Mouse (Mus musculus) gonadal fat pad, adult 2 months (tissue): ENCODE results near the gene 1110008L16Rik. TPM values are rescaled to one million over a fixed set of nuclear protein-coding genes. Genes with fewer than 3 reads are reported as not detected.
"Not testable (repeated sequence)": the region's sequence is repeated elsewhere in the genome, so short reads cannot be mapped to it uniquely, and the experiment has no call there.

Experiments
- DNase-seq: peaks from one replicate; pipeline ENCODE4 v3.0.0-alpha.2; 2012; ENCODE audit warnings: low read depth
- polyA plus RNA-seq: library from polyadenylated mRNA; depleted of rRNA; stranded (reverse); fragments of >200 nt; gene quantifications from 2 replicates; pipeline ENCODE4 v1.2.3, GENCODE M21; 2012

1110008L16Rik gene
- polyA plus RNA-seq, 1 experiment, result 7.8 TPM

GRCm38 (mm10) chr12:55338490-55338889 is 39.1 kb downstream of the 1110008L16Rik start:
- DNase-seq, result not testable (repeated sequence)

DNA sequence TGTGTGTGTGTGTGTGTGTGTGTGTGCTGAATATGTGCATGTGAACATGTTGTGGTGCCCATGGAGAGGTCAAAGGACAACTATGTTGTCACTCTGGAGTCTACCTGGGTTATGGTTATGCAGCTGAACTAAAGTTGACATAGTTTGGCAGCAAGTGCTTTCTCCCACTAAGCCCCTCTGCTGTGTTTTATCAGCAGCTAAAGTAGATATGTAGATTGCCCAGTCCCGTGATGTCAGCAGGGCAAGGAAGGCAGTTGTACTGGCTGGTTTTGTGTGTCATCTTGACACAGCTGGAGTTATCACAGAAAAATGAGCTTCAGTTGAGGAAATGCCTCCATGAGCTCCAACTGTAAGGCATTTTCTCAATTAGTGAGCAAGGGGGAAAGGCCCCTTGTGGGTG is 43.7 kb downstream of the 1110008L16Rik start:
- DNase-seq, result not testable (repeated sequence)

DNA sequence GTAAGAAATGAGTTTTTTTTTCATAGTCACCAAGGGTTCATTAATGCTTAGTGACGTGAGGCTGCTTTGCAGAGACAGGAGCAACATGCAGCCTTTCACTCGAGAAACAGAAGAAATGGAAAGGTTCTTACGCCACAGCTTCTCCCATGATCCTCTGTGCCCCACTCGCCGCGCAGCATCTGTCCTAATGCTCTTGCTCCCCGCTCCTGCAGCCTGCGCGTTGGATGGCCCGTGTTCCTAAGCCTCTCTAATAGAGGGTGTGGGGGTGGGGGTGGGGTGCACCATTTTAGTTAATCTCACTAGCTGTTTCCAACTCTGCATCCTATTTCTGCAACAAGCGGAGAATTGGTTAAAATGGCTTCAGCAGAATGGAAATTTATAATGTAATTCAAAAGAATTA is 44.6 kb downstream of the 1110008L16Rik start:
- no peak for DNase-seq

DNA sequence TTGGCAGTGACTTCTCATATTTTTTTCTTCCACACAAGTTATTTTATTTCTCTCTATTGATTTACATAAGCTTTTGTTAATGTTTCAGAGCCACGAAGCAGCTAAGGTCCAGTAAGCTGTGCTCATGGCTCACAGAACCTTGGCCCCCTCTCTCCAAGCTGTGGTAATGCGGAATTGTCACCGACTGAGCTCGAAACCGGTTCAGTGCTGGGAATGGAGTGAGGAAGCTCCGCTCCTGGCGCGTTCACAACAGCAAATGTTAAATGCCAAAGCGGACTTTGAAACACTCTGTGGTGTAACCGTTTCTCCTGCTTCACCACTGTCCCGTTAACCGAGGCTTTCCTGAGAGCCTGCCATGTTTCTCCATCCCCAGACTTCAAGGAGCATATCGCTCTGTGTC is 45.2 kb downstream of the 1110008L16Rik start:
- DNase-seq, result no peak

DNA sequence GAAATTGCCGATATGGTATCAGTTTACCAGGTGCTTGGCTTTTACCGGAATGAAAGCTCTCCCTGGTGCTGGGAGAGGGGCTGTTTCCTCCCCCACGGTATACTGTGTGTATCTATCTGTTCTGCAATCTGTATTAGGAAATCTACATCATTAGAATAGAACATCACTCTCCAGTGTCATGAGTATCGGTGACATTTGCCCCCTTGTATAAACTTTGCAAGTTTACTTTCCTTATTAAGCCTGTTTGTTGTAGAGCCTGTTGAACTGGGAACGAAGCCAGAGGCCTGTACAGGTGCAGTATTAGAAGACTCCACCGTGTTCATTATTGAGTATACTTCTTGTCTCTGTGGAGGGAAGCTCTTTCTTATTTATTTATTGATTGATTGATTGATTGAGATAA is 54.0 kb downstream of the 1110008L16Rik start:
- DNase-seq, result no peak

DNA sequence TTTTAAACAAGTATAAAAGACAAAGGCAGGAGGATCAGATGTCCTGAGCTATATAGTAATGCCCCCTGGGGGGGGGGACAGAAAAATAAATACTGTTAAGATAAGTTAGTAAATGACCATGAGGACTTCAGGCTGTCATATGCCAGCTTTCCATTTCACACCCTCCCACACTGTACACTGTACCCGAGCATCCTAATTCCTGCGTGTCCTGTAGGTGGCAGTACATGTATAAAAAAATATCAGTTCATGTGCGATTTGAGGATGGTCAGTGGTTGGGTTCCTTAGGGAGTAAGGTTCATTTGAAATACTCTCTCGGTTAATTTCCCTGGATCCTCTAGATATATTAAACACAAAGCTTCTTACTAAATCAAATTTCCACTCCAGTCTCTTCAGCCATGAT is 55.5 kb downstream of the 1110008L16Rik start:
- DNase-seq, result no peak

GRCm38 (mm10) chr12:55357303-55357702 is 57.9 kb downstream of the 1110008L16Rik start:
- no peak for DNase-seq

DNA sequence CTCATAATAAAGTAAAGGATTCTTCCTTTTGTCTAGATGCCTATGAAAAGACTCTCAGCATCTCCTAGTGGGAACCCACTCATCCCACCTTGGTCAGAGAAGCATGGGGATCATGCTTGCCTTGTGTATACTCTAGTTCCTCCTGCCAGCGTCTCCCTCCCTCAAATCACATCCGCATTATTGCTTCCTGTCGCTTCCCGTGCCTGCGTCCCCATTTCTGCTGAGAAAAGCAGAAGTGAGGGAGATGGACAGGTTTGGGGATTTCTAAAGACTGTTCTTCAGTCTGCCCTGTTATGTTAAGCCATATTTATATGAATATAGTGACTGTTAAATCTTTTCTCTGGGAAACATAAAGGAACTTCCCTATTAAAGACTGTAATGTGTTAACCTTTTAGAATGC is 61.6 kb downstream of the 1110008L16Rik start:
- DNase-seq, result no peak

DNA sequence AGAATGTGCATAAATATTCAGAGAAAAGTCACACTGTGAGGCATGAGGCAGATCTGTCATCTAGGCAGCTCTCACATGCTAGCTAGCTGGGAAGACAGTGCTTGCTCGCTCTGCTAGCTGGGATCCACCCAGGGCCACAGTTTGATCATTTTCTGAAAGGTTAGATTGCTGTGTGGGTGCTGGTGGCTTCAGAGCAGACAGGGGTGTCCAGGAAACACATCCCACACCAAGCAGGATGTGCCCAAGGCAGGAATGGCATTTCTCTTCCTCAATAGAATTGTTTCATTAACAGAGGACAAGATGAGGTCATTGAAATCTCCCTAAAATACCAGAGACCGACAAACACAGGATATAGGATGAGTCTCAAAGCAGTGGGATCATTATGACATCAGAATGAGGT is 65.7 kb downstream of the 1110008L16Rik start:
- DNase-seq, result no peak

DNA sequence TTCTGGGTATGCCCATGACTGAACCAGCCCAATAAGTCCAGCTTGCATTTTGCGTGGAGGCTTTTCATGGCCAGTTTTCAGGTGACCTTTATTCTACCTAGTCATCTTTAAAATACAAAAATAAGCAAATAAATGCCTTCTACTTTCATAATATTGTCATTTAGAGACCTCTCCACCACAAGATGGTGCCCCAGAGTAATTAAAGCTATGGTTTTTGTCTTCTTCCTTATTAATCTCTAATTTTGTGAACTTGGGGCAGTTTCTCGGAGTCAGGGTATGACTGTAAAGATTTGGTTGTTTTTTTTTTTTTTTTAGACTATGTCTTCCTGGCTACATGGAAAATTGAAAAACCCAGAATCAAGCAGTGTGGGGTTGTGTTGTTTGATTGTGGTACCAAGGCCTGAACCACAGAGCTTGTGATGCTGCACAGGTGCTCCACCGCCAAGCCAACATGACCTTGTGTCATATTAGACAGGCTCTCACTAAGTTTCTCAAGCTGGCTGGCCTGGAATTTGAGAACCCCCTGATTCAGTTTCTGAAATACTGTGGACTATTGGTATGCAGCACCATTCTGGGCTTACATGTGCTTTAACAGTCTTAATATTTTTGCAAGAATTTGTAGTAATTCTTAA is 73.2 kb downstream of the 1110008L16Rik start:
- DNase-seq, result no peak

- no peak for DNase-seq
Measured at GRCm38 (mm10) chr12:55376956-55377609, 77.7 kb downstream of the 1110008L16Rik start.

DNA sequence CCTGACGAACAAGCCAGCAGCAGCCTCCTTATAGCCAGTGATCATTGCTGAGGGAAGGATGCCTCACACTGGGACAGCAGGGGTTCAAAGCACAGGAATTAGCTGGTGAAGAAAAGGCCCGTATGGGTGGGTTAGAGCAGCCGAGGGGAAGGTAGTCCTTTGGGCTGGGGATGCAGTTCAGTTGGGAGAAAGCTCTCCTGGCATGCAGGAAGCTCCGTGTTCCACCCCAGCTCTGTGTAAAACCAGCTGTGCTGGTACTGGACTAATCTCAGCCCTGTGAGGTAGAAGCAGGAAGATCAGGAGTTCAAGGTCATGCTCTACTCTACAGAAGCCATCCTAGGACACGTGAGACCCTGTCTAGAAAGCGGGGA is 78.2 kb downstream of the 1110008L16Rik start:
- no peak for DNase-seq

DNA sequence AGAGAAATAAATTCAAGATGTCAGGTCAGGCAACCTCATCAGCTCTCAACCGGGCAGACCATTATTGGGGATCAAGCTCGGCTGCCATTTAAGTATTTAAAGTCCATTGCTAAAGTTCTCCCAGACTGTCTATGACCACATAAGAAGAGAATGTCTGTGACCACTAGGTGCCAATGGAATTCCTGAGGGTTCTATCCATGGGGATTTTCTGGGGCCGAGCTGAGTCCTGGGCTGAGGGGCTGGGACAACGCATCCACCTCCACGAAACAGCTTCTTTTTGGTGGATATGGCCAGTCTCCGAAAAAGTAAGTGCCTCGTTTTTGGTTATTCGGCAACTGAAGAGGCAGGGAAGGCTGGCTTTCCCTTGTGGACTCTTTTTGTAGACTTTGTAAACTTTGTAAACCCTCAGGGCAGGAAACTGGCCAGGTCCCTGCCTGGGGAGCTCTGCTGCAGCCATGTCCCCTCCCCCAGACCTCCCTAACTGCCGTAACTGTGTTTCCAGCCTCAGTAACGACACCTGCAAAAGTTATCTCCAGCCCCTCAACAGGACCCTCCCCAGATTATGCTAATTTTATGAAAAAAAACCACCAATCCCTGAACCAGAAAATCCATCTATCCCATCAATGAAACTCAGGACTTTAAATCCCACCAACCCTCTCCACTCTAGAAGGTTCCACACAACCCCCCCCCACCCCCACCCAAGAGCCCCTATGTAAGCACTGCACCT is 84.8 kb downstream of the 1110008L16Rik start, which contains the start of gene Psma6:
TSS of gene Psma6 (plus strand) at position 200 of the 727 bp plus-strand sequence.
- DNase-seq, result no peak

GRCm38 (mm10) chr12:55384826-55385225 is 85.4 kb downstream of the 1110008L16Rik start:
- DNase-seq, result no peak

- DNase-seq, result no peak
Measured at GRCm38 (mm10) chr12:55385931-55386330, 86.6 kb downstream of the 1110008L16Rik start.

DNA sequence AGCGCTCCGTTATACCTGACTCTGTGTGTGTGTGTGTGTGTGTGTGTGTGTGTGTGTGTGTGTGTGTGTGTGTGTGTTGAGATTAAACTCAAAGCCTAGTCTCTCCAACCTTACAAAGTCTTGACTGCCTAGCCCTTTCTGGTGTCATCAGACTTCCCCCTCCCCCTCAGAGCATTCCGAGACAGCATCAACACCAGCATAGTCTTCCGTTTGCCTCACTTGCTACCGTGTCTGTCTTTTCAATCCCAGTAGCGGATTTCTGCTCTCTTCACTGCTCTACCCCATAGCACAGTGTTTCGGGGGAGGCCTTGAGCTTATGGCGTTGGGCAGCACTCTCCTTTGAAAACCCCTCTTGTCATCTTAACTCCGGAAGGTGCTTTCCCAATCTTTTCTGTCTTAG is 87.1 kb downstream of the 1110008L16Rik start:
- no peak for DNase-seq

- DNase-seq, result no peak
Measured at GRCm38 (mm10) chr12:55387083-55387787, 87.9 kb downstream of the 1110008L16Rik start.

GRCm38 (mm10) chr12:55387788-55388465 is 88.5 kb downstream of the 1110008L16Rik start:
- no peak for DNase-seq

DNA sequence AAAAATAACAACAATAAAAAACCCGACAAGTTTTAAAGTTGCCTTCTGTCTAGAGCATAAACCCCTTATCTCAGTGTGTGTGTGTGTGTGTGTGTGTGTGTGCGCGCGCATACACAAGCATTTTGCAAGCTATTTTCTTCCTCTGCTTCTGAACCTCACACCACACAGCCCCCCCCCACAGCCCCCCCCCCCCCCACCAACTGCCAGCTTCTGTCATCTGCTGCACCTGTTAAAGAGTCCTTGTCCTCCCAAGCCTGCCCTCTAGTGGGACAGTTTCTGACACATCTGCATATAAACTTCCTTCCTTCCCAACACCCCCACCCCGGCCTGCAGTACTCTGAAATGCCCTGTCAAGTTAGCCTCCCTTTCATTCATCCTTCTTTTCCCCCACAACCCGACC is 89.1 kb downstream of the 1110008L16Rik start:
- DNase-seq, result no peak

DNA sequence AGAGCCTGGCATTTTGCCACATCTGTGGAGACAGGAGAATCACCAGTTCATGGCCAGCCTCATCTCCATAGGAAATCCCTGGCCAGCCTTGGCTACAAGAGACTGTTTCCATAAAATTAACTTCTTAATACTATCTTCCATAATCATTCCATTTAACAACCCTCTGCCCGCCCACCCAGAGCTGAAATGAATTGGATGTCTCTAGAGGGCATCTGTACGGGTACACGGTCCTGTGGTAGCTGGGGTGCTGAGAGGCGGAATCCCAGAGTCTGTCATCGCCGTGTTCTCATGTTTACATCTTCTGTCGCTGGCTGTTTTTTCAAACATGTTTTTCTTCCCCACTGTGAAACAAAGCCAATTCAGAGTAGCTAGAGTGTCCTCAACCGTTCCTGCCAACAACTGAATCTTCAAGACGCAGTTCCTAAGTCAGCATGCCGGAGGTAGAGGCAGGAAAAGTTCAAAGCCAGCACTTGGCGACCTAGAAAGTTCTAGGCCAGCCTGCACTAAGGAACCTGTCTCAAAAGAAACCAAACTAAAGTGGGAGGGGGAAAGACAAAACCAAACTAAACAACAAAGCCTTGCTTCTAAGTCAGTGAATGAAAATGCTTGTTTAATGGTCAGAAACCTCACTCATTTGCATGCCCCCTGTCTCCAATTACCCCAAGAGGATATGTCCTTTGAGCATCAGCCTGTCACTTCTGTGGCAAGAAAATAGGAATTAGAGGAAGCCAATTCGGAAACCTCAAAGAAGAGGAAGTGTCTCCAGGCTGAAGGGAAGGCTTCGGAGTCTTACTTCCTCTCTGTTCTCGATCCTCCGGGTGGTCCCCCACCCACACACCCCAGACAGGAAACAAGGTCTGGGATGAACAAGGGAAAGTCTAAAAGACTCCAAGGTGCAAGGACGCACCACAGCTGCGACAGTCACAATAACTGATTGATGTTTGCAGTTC is 90.0 kb downstream of the 1110008L16Rik start:
- DNase-seq, result no peak

DNA sequence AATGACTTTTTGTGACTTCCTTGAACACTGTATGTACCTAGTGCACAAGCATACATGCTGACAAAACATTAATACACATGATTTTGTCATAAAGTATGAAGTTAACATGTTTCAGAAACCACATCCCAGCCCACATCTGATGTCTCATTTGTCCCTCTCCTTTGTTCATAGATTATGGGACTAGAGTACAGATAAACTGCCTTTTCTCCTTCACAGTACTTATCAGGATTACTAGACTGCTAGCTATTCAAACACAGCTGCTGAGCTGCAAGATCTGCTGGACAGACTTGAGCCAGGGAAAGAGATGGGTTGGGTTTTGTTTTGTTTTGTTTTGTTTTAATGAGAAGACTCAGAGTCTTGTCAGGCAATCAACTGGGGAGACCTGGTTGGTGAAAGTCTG is 92.7 kb downstream of the 1110008L16Rik start:
- no peak for DNase-seq
